Mouse (Mus musculus) liver, embryonic 14.5 days (tissue): ENCODE data around the gene Gm21969. TPM values are rescaled to one million over a fixed set of nuclear protein-coding genes. Genes with fewer than 3 reads are reported as not detected.

Experiments
- ATAC-seq: fragments of 200-750 bp; cut with Nextera tagmentation; 2 replicates; pipeline ENCODE4 v1.8.0; 2017; ENCODE audit warnings: moderate number of reproducible peaks, mild to moderate bottlenecking, moderate library complexity; ENCODE audit not compliant: insufficient read depth
- DNase-seq, 3 experiments: peaks; one replicate each; pipeline ENCODE4 v3.0.0-alpha.2; 2012 to 2013; ENCODE audit warnings: low read depth in 3 of 3, low spot score in 3 of 3
- H3K27ac ChIP-seq: fragments of 300-500 bp; sonication (generic); 2 replicates; pipeline ENCODE4 v1.5.1; 2014; ENCODE audit warnings: moderate library complexity, mild to moderate bottlenecking, control low read depth, inconsistent platforms
- H3K27me3 ChIP-seq: fragments of 300-500 bp; sonication (generic); 2 replicates; pipeline ENCODE4 v1.6.1; 2014; ENCODE audit warnings: mild to moderate bottlenecking, low read length, moderate library complexity; ENCODE audit not compliant: control insufficient read depth, insufficient read depth
- H3K36me3 ChIP-seq: fragments of 300-500 bp; sonication (generic); replicated peaks from 2 replicates; pipeline ENCODE4 v1.6.1; 2014; ENCODE audit warnings: low read depth; ENCODE audit not compliant: control insufficient read depth, insufficient read depth
- H3K4me1 ChIP-seq, 2 experiments: fragments of 200-500 bp in 1 of 2; fragments of 300-500 bp in 1 of 2; sonication (generic) in 1 of 2; replicated peaks; 2 replicates each; pipeline ENCODE4 v1.6.1; 2012 to 2014; ENCODE audit warnings: antibody characterized with exemption in 1 of 2, inconsistent platforms in 1 of 2, low read length in 1 of 2; ENCODE audit not compliant: control insufficient read depth in 2 of 2, insufficient read depth in 2 of 2
- H3K4me2 ChIP-seq: fragments of 300-500 bp; sonication (generic); 2 replicates; pipeline ENCODE4 v1.6.1; 2014; ENCODE audit warnings: low read depth, mild to moderate bottlenecking, control low read depth, moderate library complexity
- H3K4me3 ChIP-seq, 2 experiments: fragments of 200-500 bp in 1 of 2; fragments of 300-500 bp in 1 of 2; sonication (generic) in 1 of 2; 2 replicates each; pipeline ENCODE4 v1.5.1; 2012 to 2014; ENCODE audit warnings: low read depth in 2 of 2, low read length in 2 of 2, mild to moderate bottlenecking in 2 of 2, control low read depth in 1 of 2, inconsistent platforms in 1 of 2, moderate library complexity in 1 of 2; ENCODE audit not compliant: insufficient read depth in 1 of 2
- H3K9ac ChIP-seq: fragments of 300-500 bp; sonication (generic); replicated peaks from 2 replicates; pipeline ENCODE4 v1.6.1; 2014; ENCODE audit warnings: mild to moderate bottlenecking, control low read depth, moderate library complexity
- H3K9me3 ChIP-seq: fragments of 300-500 bp; sonication (generic); 2 replicates; pipeline ENCODE4 v1.6.1; 2016; ENCODE audit warnings: low read length, mixed read lengths; ENCODE audit not compliant: control insufficient read depth
- CTCF ChIP-seq: IDR thresholded peaks from 2 replicates; pipeline ENCODE4 v1.5.1; 2016; ENCODE audit warnings: antibody characterized with exemption, low read depth, control low read depth
- EP300 ChIP-seq: IDR thresholded peaks from 2 replicates; pipeline ENCODE4 v1.6.1; 2016; ENCODE audit warnings: antibody characterized with exemption, low read depth
- WGBS: fragments of 180-500 bp; shearing (Covaris S2); extraction: QIAGEN DNeasy Blood & Tissue Kit; methylation state at CpG from one replicate; pipeline ENCODE4 v1.1.7; 2014; ENCODE audit not compliant: insufficient replicate concordance; 5-methylcytosine and 5-hydroxymethylcytosine counted together
- polyA plus RNA-seq, 2 experiments: library from polyadenylated mRNA; depleted of rRNA in 1 of 2; stranded (reverse) in 1 of 2; unstranded in 1 of 2; fragments of >200 nt; fragmentation: Nextera tagmentation in 1 of 2; extraction: Ambion mirVana in 1 of 2; gene quantifications; 2 replicates each; pipeline versions ENCODE4 v1.2.1 to v1.2.3; 2012 to 2014

The Gm21969 gene
- polyA plus RNA-seq, 2 experiments = not detected

- WGBS = 45% methylated on average over 4 of the region's 4 CpGs
- H3K9ac ChIP-seq = no peak overlapping the region
- no peak for ATAC-seq
These were observed 12.5 kb upstream of the Gm21969 start for GRCm38 (mm10) chr4:139590446-139590845.

GRCm38 (mm10) chr4:139592895-139593294 lies 10.1 kb upstream of the Gm21969 start:
- WGBS = 61% methylated on average over 7 of the region's 7 CpGs
- H3K27me3 ChIP-seq = no peaks in the 10 kb centered on the region
- no peaks in the 10 kb centered on the region for H3K36me3 ChIP-seq

More at GRCm38 (mm10) chr4:139590446-139590845, 12.5 kb upstream of the Gm21969 start:
- TF ChIP-seq EP300 (no peak), CTCF (no peak)
- Histone ChIP-seq H3K4me1 (peaks cover 0 to 13% of the 10 kb centered on the region in 2 experiments; a peak in 2 of 4 replicates), H3K4me2 (no peak overlapping the region), H3K9me3 (no peaks in the 10 kb centered on the region), H3K27me3 (no peaks in the 10 kb centered on the region), H3K27ac (no peak overlapping the region), H3K36me3 (no peaks in the 10 kb centered on the region), H3K4me3 (no peak overlapping the region)
- no peak for DNase-seq

GRCm38 (mm10) chr4:139593383-139593782 lies 9.6 kb upstream of the Gm21969 start:
- Histone ChIP-seq H3K4me1 (peaks cover 0 to 5% of the 10 kb centered on the region in 2 experiments; a peak in 1 of 4 replicates), H3K27ac (no peak overlapping the region), H3K27me3 (no peaks in the 10 kb centered on the region), H3K9me3 (no peaks in the 10 kb centered on the region), H3K36me3 (no peaks in the 10 kb centered on the region), H3K9ac (no peak overlapping the region), H3K4me2 (no peak overlapping the region), H3K4me3 (no peak overlapping the region)
- 45% methylated on average over 6 of the region's 6 CpGs for WGBS
- TF ChIP-seq CTCF (no peak), EP300 (no peak)
- ATAC-seq = no peak
- DNase-seq = no peak

More at GRCm38 (mm10) chr4:139592895-139593294, 10.1 kb upstream of the Gm21969 start:
- Histone ChIP-seq H3K27ac (no peak overlapping the region), H3K4me1 (0 out of 4 replicates have a peak, but pooled peaks cover 0 to 2% of the 10 kb centered on the region in 2 experiments), H3K9ac (no peak overlapping the region), H3K4me3 (no peak overlapping the region), H3K4me2 (no peak overlapping the region), H3K9me3 (no peaks in the 10 kb centered on the region)
- no peak for TF ChIP-seq EP300
- no peak for TF ChIP-seq CTCF
- no peak for DNase-seq
- no peak for ATAC-seq

GRCm38 (mm10) chr4:139594062-139594461 lies 8.9 kb upstream of the Gm21969 start:
- no peak for TF ChIP-seq CTCF
- Histone ChIP-seq H3K4me1 (peaks cover 0 to 7% of the 10 kb centered on the region in 2 experiments; a peak in 1 of 4 replicates), H3K9me3 (no peaks in the 10 kb centered on the region), H3K4me3 (no peak overlapping the region), H3K27me3 (no peaks in the 10 kb centered on the region), H3K27ac (no peak overlapping the region), H3K36me3 (no peaks in the 10 kb centered on the region), H3K9ac (no peak overlapping the region), H3K4me2 (no peak overlapping the region)
- ATAC-seq (no peak), DNase-seq (no peak)
- 27% methylated on average over 3 of the region's 3 CpGs for WGBS

- Histone ChIP-seq H3K36me3 (no peaks in the 10 kb centered on the region), H3K4me3 (no peak overlapping the region), H3K27ac (no peak overlapping the region), H3K27me3 (no peaks in the 10 kb centered on the region), H3K4me2 (no peak overlapping the region), H3K9ac (no peak overlapping the region), H3K4me1 (peaks cover 0 to 16% of the 10 kb centered on the region in 2 experiments; a peak in 2 of 4 replicates), H3K9me3 (no peaks in the 10 kb centered on the region)
- no peak for DNase-seq
- TF ChIP-seq CTCF (no peak), EP300 (no peak)
- no peak for ATAC-seq
- WGBS = 44% methylated on average over 9 of the region's 9 CpGs
These were observed 6.3 kb upstream of the Gm21969 start for GRCm38 (mm10) chr4:139596715-139597114.
